In the genomic region with DNA sequence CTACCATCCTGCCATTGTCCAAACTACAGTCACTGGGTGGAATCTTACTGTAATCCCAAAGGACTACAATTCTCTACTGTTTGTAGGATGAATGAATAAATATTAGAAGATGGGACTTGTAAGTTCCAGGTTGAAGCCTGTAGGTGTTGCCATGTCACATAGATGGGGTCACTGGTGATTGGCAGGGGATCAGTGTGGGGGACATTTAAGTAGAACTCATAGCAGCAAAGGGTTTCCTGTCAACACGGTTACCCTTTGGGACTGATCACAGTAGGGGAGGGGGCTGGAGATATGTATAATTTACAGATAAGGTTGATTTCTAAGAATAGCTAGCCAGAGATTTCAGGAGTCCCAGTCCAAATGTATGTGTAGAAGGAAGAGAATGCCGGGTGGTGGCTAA, we compare ENCODE assay signal across 11 mouse cellular contexts. TPM values are rescaled to one million over a fixed set of nuclear protein-coding genes. Genes with fewer than 3 reads are reported as not detected.
A peak's percentile ranks its signal among the peaks of the same experiment; 100 is the strongest.
DNase-seq lines count a peak whose midpoint lies in the region; ATAC-seq and TF ChIP-seq lines count a peak whose summit lies in the region.
"Had no signal": no experiment of that assay in that cellular context is flagged by ENCODE, and none has a peak within 500 bp of the region (broad histone marks: within the 10 kb centered on the region; RNA-seq: fewer than 3 reads in every experiment).

No protein-coding gene starts in this region.

- 59% methylated on average over 2 of the region's 2 CpGs for WGBS in cerebellum, adult 2 months
- 68% methylated on average over 2 of the region's 2 CpGs for WGBS in liver, postnatal 0 days (ENCODE audit: insufficient replicate concordance)
- 56% methylated on average over 2 of the region's 2 CpGs for WGBS in liver, embryonic 11.5 days
- 78% methylated on average over 2 of the region's 2 CpGs for WGBS in intestine, embryonic 14.5 days
- WGBS in neural tube, embryonic 15.5 days: 83% methylated on average over 2 of the region's 2 CpGs

- H3K4me1 ChIP-seq in cerebellum, adult 2 months (ENCODE audit: control insufficient read depth, insufficient read depth, low read length): peaks cover 5% of the 10 kb centered on the region; the same call in 1 of the 2 replicates
- 0 out of 2 replicates have a peak, but pooled peaks cover 2% of the 10 kb centered on the region for H3K4me1 ChIP-seq in liver, postnatal 0 days (ENCODE audit: insufficient read depth)
- H3K4me1 ChIP-seq in liver, embryonic 11.5 days (replicated peaks; ENCODE audit: control insufficient read depth, insufficient read depth, low read length): no peaks in the 10 kb centered on the region
- 0 out of 2 replicates have a peak, but pooled peaks cover 3% of the 10 kb centered on the region for H3K4me1 ChIP-seq in intestine, embryonic 14.5 days (replicated peaks; ENCODE audit: control insufficient read depth, insufficient read depth, low read length)
- peaks cover 34% of the 10 kb centered on the region for H3K4me1 ChIP-seq in neural tube, embryonic 15.5 days

- H3K4me3 ChIP-seq in cerebellum, adult 2 months (replicated peaks; ENCODE audit: insufficient read depth, low read depth, low read length): peak overlapping the region; percentile 82
- H3K4me3 ChIP-seq in liver, postnatal 0 days (ENCODE audit: low read depth, low read length): no peak overlapping the region
- H3K4me3 ChIP-seq in liver, embryonic 11.5 days (ENCODE audit: low read depth, low read length): no peak overlapping the region
- H3K4me3 ChIP-seq in intestine, embryonic 14.5 days (ENCODE audit: low read depth, low read length): peak overlapping the region; percentile 45
- H3K4me3 ChIP-seq in neural tube, embryonic 15.5 days (replicated peaks): peak overlapping the region; percentile 68

- H3K9me3 ChIP-seq in liver, postnatal 0 days (ENCODE audit: low read length): no peaks in the 10 kb centered on the region
- no peaks in the 10 kb centered on the region for H3K9me3 ChIP-seq in liver, embryonic 11.5 days (ENCODE audit: control insufficient read depth, low read length)
- no peaks in the 10 kb centered on the region for H3K9me3 ChIP-seq in intestine, embryonic 14.5 days (ENCODE audit: control insufficient read depth, low read length)
- no peaks in the 10 kb centered on the region for H3K9me3 ChIP-seq in neural tube, embryonic 15.5 days (replicated peaks)

- H3K9ac ChIP-seq in liver, postnatal 0 days (replicated peaks): no peak overlapping the region
- H3K9ac ChIP-seq in liver, embryonic 11.5 days (ENCODE audit: low read depth, low read length): no peak overlapping the region
- no peak overlapping the region for H3K9ac ChIP-seq in intestine, embryonic 14.5 days (ENCODE audit: low read length)
- peak overlapping the region; percentile 81 for H3K9ac ChIP-seq in neural tube, embryonic 15.5 days (replicated peaks)

- H3K27me3 ChIP-seq in cerebellum, adult 2 months (ENCODE audit: control insufficient read depth, insufficient read depth, low read length): no peaks in the 10 kb centered on the region
- H3K27me3 ChIP-seq in liver, postnatal 0 days (ENCODE audit: insufficient read depth, low read length): peaks cover 30% of the 10 kb centered on the region
- H3K27me3 ChIP-seq in liver, embryonic 11.5 days (replicated peaks; ENCODE audit: control insufficient read depth, insufficient read depth, low read length): peaks cover 28% of the 10 kb centered on the region
- H3K27me3 ChIP-seq in intestine, embryonic 14.5 days (replicated peaks; ENCODE audit: control insufficient read depth, insufficient read depth, low read length): peaks cover 27% of the 10 kb centered on the region
- H3K27me3 ChIP-seq in neural tube, embryonic 15.5 days (replicated peaks): no peaks in the 10 kb centered on the region

- ATAC-seq in liver, postnatal 0 days: no peak
- no peak for ATAC-seq in liver, embryonic 11.5 days (replicated peaks; ENCODE audit: low FRiP score)
- ATAC-seq in intestine, embryonic 14.5 days (replicated peaks; ENCODE audit: low FRiP score, low TSS enrichment, low read depth): no peak
- ATAC-seq in neural tube, embryonic 15.5 days (ENCODE audit: low FRiP score): no peak
- ATAC-seq: inflammation-experienced regulatory T-cells, adult 6 months; Patski had no signal

- TF ChIP-seq EP300 in liver, postnatal 0 days (IDR thresholded peaks at IDR 0.05; ENCODE audit: low read depth): no peak

- TF ChIP-seq CTCF in cerebellum, adult 2 months (IDR thresholded peaks at IDR 0.05; ENCODE audit: borderline replicate concordance, insufficient read depth, low read depth, low read length): no peak
- no peak for TF ChIP-seq CTCF in liver, postnatal 0 days (IDR thresholded peaks at IDR 0.05; ENCODE audit: low read depth)

- no peaks in the 10 kb centered on the region for H3K36me3 ChIP-seq in liver, postnatal 0 days (replicated peaks; ENCODE audit: insufficient read depth, low read length)
- no peaks in the 10 kb centered on the region for H3K36me3 ChIP-seq in liver, embryonic 11.5 days (ENCODE audit: control insufficient read depth, insufficient read depth, low read length)
- no peaks in the 10 kb centered on the region for H3K36me3 ChIP-seq in intestine, embryonic 14.5 days (ENCODE audit: control insufficient read depth, insufficient read depth, low read length)
- H3K36me3 ChIP-seq in neural tube, embryonic 15.5 days: no peaks in the 10 kb centered on the region

- intact Hi-C loops in gastrocnemius, postnatal 14 days (cut with DNase I; ENCODE audit: low total_unique reads): loop anchor here (10.0 kb wide), 1 partner anchor 132 kb away; no protein-coding TSS in a partner anchor

- H3K27ac ChIP-seq in cerebellum, adult 2 months (ENCODE audit: insufficient read depth, low read length): peak overlapping the region; percentile 49; the same call in 1 of the 2 replicates
- no peak overlapping the region for H3K27ac ChIP-seq in liver, postnatal 0 days (ENCODE audit: low read depth)
- no peak overlapping the region for H3K27ac ChIP-seq in liver, embryonic 11.5 days (ENCODE audit: low read depth, low read length)
- no peak overlapping the region for H3K27ac ChIP-seq in intestine, embryonic 14.5 days (ENCODE audit: low read depth)
- peak overlapping the region; percentile 95 for H3K27ac ChIP-seq in neural tube, embryonic 15.5 days (replicated peaks)

- H3K4me2 ChIP-seq in liver, postnatal 0 days (ENCODE audit: low read depth, low read length): peak overlapping the region; percentile 67; the same call in 1 of the 2 replicates
- H3K4me2 ChIP-seq in liver, embryonic 11.5 days: no peak overlapping the region
- H3K4me2 ChIP-seq in intestine, embryonic 14.5 days (ENCODE audit: low read length): peak overlapping the region; percentile 79
- peak overlapping the region; percentile 86 for H3K4me2 ChIP-seq in neural tube, embryonic 15.5 days

- no peak for DNase-seq in cerebellum, adult 2 months
- no peak for DNase-seq in cerebellum, adult 11 months
- no peak for DNase-seq in liver, postnatal 0 days
- no peak for DNase-seq in liver, embryonic 11.5 days (ENCODE audit: low spot score)
- no peak for DNase-seq in intestine, embryonic 14.5 days (ENCODE audit: low spot score)
- no peak for DNase-seq in gastrocnemius, postnatal 14 days
- no peak for DNase-seq in ovary, adult 18-20 months (ENCODE audit: low spot score)
- DNase-seq: liver had no signal

- TF ChIP-seq POLR2A in cerebellum, adult 2 months (IDR thresholded peaks at IDR 0.05; ENCODE audit: borderline replicate concordance, insufficient read depth, low read length): no peak

RNA-seq across cellular contexts. Expression of a gene that starts 52.4 kb away (rescaled TPM):
- polyA plus RNA-seq in cerebellum, adult 2 months (2012; rRNA removed): not detected in 2 replicates
- polyA plus RNA-seq in liver, postnatal 0 days (2015; fragmentation: Nextera tagmentation; extraction: Ambion mirVana): not detected in 2 replicates
- polyA plus RNA-seq in liver, embryonic 11.5 days (2014; fragmentation: Nextera tagmentation; extraction: Ambion mirVana): not detected in 2 replicates
- polyA plus RNA-seq in intestine, embryonic 14.5 days (2014; fragmentation: Nextera tagmentation; extraction: Ambion mirVana): not detected in 2 replicates
- polyA plus RNA-seq in neural tube, embryonic 15.5 days (2015; fragmentation: Nextera tagmentation; extraction: Ambion mirVana): not detected in 2 replicates
- total RNA-seq in gastrocnemius, postnatal 14 days (2021): not detected
- polyA plus RNA-seq: Patski had no signal

Comparison
In these comparisons a context has a peak if more than half of its experiments do, and no peak if none do; other contexts are left out.
1. H3K27ac ChIP-seq: peak in cerebellum, adult 2 months (single experiment) and neural tube, embryonic 15.5 days (single experiment); none in liver, postnatal 0 days (single experiment), liver, embryonic 11.5 days (single experiment) and intestine, embryonic 14.5 days (single experiment).
2. H3K4me3 ChIP-seq: peak in cerebellum, adult 2 months (single experiment), intestine, embryonic 14.5 days (single experiment) and neural tube, embryonic 15.5 days (single experiment); none in liver, postnatal 0 days (single experiment) and liver, embryonic 11.5 days (single experiment).